Mouse (Mus musculus) limb, embryonic 14.5 days (tissue): ENCODE measurements at regions not wholly inside any gene's neighbourhood (a gene's known extent, or its start where the extent isn't known, plus 50 kb on each side); places are given as distances from the start of the nearest gene placed in this dataset.

ENCODE experiments used
- ATAC-seq: fragments of 200-750 bp; cut with Nextera tagmentation; 2 replicates; pipeline ENCODE4 v1.8.0; 2017; ENCODE audit warnings: low read depth, moderate number of reproducible peaks, moderate TSS enrichment; ENCODE audit not compliant: low FRiP score
- DNase-seq: peaks from one replicate; pipeline ENCODE4 v3.0.0-alpha.2; 2015; ENCODE audit warnings: low spot score
- H3K27ac ChIP-seq: fragments of 300-500 bp; sonication (generic); replicated peaks from 2 replicates; pipeline ENCODE4 v1.5.1; 2014; ENCODE audit warnings: low read depth, mild to moderate bottlenecking, low read length, moderate library complexity, mixed read lengths
- H3K27me3 ChIP-seq: fragments of 300-500 bp; sonication (generic); 2 replicates; pipeline ENCODE4 v1.6.1; 2014; ENCODE audit warnings: low read length, mixed read lengths; ENCODE audit not compliant: control insufficient read depth, insufficient read depth
- H3K36me3 ChIP-seq: fragments of 300-500 bp; sonication (generic); 2 replicates; pipeline ENCODE4 v1.6.1; 2014; ENCODE audit warnings: mild to moderate bottlenecking, low read length, moderate library complexity, mixed read lengths; ENCODE audit not compliant: control insufficient read depth, insufficient read depth
- H3K4me1 ChIP-seq: fragments of 300-500 bp; sonication (generic); 2 replicates; pipeline ENCODE4 v1.6.1; 2014; ENCODE audit warnings: antibody characterized with exemption, low read length, mixed read lengths; ENCODE audit not compliant: control insufficient read depth, insufficient read depth
- H3K4me2 ChIP-seq: fragments of 300-500 bp; sonication (generic); replicated peaks from 2 replicates; pipeline ENCODE4 v1.6.1; 2014; ENCODE audit warnings: low read depth, mild to moderate bottlenecking, low read length, moderate library complexity; ENCODE audit not compliant: severe bottlenecking
- H3K4me3 ChIP-seq: fragments of 300-500 bp; sonication (generic); replicated peaks from 2 replicates; pipeline ENCODE4 v1.5.1; 2014; ENCODE audit warnings: low read length
- H3K9ac ChIP-seq: fragments of 300-500 bp; sonication (generic); 2 replicates; pipeline ENCODE4 v1.6.1; 2014; ENCODE audit warnings: mild to moderate bottlenecking, low read depth, low read length, moderate library complexity; ENCODE audit not compliant: severe bottlenecking
- H3K9me3 ChIP-seq: fragments of 300-500 bp; sonication (generic); 2 replicates; pipeline ENCODE4 v1.6.1; 2016; ENCODE audit warnings: low read length; ENCODE audit not compliant: control insufficient read depth
- POLR2A ChIP-seq: fragments of 200-500 bp; IDR thresholded peaks from 2 replicates; pipeline ENCODE4 v1.8.0; 2012; ENCODE audit warnings: inconsistent platforms, mild to moderate bottlenecking, moderate library complexity, borderline replicate concordance; ENCODE audit not compliant: insufficient read depth, insufficient read length; ENCODE audit errors: extremely low read depth
- WGBS: fragments of 180-500 bp; shearing (Covaris S2); extraction: QIAGEN DNeasy Blood & Tissue Kit; methylation state at CpG from one replicate; pipeline ENCODE4 v1.1.7; 2014; 5-methylcytosine and 5-hydroxymethylcytosine counted together

- no peak overlapping the region for H3K9ac ChIP-seq
- WGBS = 47% methylated on average over 14 of the region's 14 CpGs
- no peak for DNase-seq
- H3K4me3 ChIP-seq = no peak overlapping the region
- H3K27me3 ChIP-seq = no peaks in the 10 kb centered on the region
- no peaks in the 10 kb centered on the region for H3K36me3 ChIP-seq
- no peak for TF ChIP-seq POLR2A
- H3K27ac ChIP-seq = 0 out of 2 replicates have a peak overlapping the region, but pooled peaks have one; percentile 16
- no peak overlapping the region for H3K4me2 ChIP-seq
- peaks cover 53% of the 10 kb centered on the region for H3K4me1 ChIP-seq
- no peak for ATAC-seq
- no peaks in the 10 kb centered on the region for H3K9me3 ChIP-seq
Observed at GRCm38 (mm10) chr10:111799850-111800589, 172.4 kb upstream of the Krr1 start.

DNA sequence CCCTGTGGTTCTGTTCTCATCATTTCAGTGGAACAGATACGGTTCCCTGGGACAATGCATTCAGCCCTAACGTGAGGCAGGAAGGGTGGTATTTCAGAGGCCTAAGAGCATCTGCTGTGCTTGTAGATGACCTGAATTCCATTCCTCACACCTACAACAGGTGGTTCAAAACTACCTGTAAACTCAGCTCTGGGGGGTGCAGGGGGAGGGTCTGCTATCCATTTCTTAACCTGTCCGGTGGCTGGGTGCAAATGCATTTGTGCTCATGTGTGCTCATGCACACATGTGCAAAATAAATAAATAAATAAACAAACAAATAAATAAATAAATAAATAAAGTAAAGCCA is 171.9 kb upstream of the Krr1 start:
- no peak for ATAC-seq
- peaks cover 49% of the 10 kb centered on the region for H3K4me1 ChIP-seq
- no peak overlapping the region for H3K9ac ChIP-seq
- no peaks in the 10 kb centered on the region for H3K36me3 ChIP-seq
- no peak for DNase-seq
- no peak overlapping the region for H3K27ac ChIP-seq
- H3K9me3 ChIP-seq = no peaks in the 10 kb centered on the region
- H3K4me3 ChIP-seq = no peak overlapping the region
- 87% methylated on average over 3 of the region's 3 CpGs for WGBS
- H3K27me3 ChIP-seq = no peaks in the 10 kb centered on the region
- no peak overlapping the region for H3K4me2 ChIP-seq
- no peak for TF ChIP-seq POLR2A

DNA sequence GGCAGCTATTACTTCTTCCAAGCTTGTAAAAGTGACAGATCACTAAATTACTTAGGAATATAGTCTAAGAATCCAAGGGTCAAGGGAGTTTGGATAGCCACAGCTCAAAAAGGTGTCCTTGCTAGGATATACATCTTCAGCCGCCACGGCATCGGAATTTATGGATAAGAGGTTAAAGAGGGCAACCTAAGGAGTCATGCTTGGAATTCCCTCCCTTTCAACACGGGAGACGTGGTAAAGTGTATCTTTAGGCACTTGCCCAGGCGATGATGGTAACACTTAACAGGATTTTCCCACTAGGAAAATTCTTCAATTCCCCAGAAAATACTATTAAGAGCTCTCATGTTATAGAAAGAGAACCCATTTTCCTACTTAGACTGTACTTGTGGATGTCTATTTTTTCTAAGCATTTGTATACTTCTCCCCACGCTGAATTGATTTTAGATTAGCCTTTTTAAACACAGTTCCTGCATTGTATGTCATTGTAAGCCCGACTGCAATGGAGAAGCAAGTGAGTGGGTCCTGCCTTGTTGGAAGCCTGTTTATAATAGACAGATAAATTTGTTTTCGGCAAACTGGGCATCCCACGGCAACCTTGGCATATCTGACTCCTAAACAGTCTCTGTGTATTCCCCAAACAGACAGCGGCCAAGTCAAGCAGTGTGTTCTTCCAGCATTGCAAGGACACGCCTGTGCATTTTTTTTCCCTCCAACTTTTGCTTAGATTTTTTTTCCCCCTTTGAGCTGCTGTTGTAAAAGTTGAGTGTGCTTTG is 171.3 kb upstream of the Krr1 start:
- DNase-seq (no peak), ATAC-seq (no peak)
- no peaks in the 10 kb centered on the region for H3K36me3 ChIP-seq
- H3K27ac ChIP-seq = peak overlapping the region; percentile 63
- no peak overlapping the region for H3K9ac ChIP-seq
- H3K4me2 ChIP-seq = no peak overlapping the region
- 38% methylated on average over 12 of the region's 12 CpGs for WGBS
- no peak for TF ChIP-seq POLR2A
- no peaks in the 10 kb centered on the region for H3K9me3 ChIP-seq
- peaks cover 49% of the 10 kb centered on the region for H3K4me1 ChIP-seq
- no peaks in the 10 kb centered on the region for H3K27me3 ChIP-seq
- no peak overlapping the region for H3K4me3 ChIP-seq

- no peaks in the 10 kb centered on the region for H3K27me3 ChIP-seq
- WGBS = 20% methylated on average over 12 of the region's 12 CpGs
- no peak overlapping the region for H3K4me2 ChIP-seq
- H3K27ac ChIP-seq = peak overlapping the region; percentile 63
- no peak for TF ChIP-seq POLR2A
- no peak overlapping the region for H3K4me3 ChIP-seq
- DNase-seq (peak; percentile 72), ATAC-seq (peak; percentile 62)
- H3K4me1 ChIP-seq = peaks cover 49% of the 10 kb centered on the region
- no peaks in the 10 kb centered on the region for H3K36me3 ChIP-seq
- H3K9me3 ChIP-seq = no peaks in the 10 kb centered on the region
- H3K9ac ChIP-seq = no peak overlapping the region
Observed at GRCm38 (mm10) chr10:111801794-111802359, 170.6 kb upstream of the Krr1 start.

GRCm38 (mm10) chr10:111806333-111806732 is 166.1 kb upstream of the Krr1 start:
- Histone ChIP-seq H3K9me3 (no peaks in the 10 kb centered on the region), H3K27ac (no peak overlapping the region), H3K36me3 (no peaks in the 10 kb centered on the region), H3K4me2 (no peak overlapping the region), H3K4me3 (no peak overlapping the region), H3K4me1 (peaks cover 21% of the 10 kb centered on the region), H3K9ac (no peak overlapping the region), H3K27me3 (no peaks in the 10 kb centered on the region)
- TF ChIP-seq POLR2A = no peak
- 85% methylated on average over 3 of the region's 3 CpGs for WGBS
- DNase-seq (no peak), ATAC-seq (no peak)
